Mouse (Mus musculus) R1 (cell line): ENCODE results near the gene Slc35c2.

Experiments used
- DNase-seq: peaks from one replicate; pipeline ENCODE4 v3.0.0-alpha.2; 2018; ENCODE audit warnings: low read depth, low spot score

Slc35c2 gene

GRCm38 (mm10) chr2:165275124-165275640, 12.5 kb downstream of the Slc35c2 start:
- peak; percentile 16 for DNase-seq

- DNase-seq = no peak
These were observed 14.1 kb downstream of the Slc35c2 start for GRCm38 (mm10) chr2:165273589-165273988.

GRCm38 (mm10) chr2:165271326-165271725, 16.3 kb downstream of the Slc35c2 start:
- no peak for DNase-seq

GRCm38 (mm10) chr2:165270858-165271257, 16.8 kb downstream of the Slc35c2 start:
- no peak for DNase-seq

GRCm38 (mm10) chr2:165266739-165267138, 20.9 kb downstream of the Slc35c2 start:
- DNase-seq = no peak

GRCm38 (mm10) chr2:165263861-165264260, 23.8 kb downstream of the Slc35c2 start:
- DNase-seq = peak; percentile 59

- no peak for DNase-seq
These were observed 25.2 kb downstream of the Slc35c2 start for GRCm38 (mm10) chr2:165262274-165262990.

- no peak for DNase-seq
These were observed 27.8 kb downstream of the Slc35c2 start for GRCm38 (mm10) chr2:165259859-165260258.

- DNase-seq = no peak
These were observed 29.3 kb downstream of the Slc35c2 start for GRCm38 (mm10) chr2:165258321-165258720.

- DNase-seq = no peak
These were observed 30.4 kb downstream of the Slc35c2 start for GRCm38 (mm10) chr2:165257151-165257834.

GRCm38 (mm10) chr2:165256213-165256612, 31.5 kb downstream of the Slc35c2 start:
- DNase-seq = no peak

GRCm38 (mm10) chr2:165253867-165254266, 33.8 kb downstream of the Slc35c2 start:
- DNase-seq = no peak

- DNase-seq = no peak
These were observed 34.4 kb downstream of the Slc35c2 start for GRCm38 (mm10) chr2:165253269-165253668.

- DNase-seq = no peak
These were observed 34.9 kb downstream of the Slc35c2 start for GRCm38 (mm10) chr2:165252801-165253200.

- DNase-seq = no peak
These were observed 35.3 kb downstream of the Slc35c2 start for GRCm38 (mm10) chr2:165252381-165252780.

GRCm38 (mm10) chr2:165250903-165251302, 36.8 kb downstream of the Slc35c2 start:
- no peak for DNase-seq

GRCm38 (mm10) chr2:165248967-165249366, 38.7 kb downstream of the Slc35c2 start:
- DNase-seq = no peak

GRCm38 (mm10) chr2:165246349-165246748, 41.3 kb downstream of the Slc35c2 start:
- DNase-seq = no peak

- no peak for DNase-seq
These were observed 44.4 kb downstream of the Slc35c2 start for GRCm38 (mm10) chr2:165243122-165243720.

GRCm38 (mm10) chr2:165242575-165242974, 45.1 kb downstream of the Slc35c2 start:
- DNase-seq = no peak

- DNase-seq = no peak
These were observed 45.9 kb downstream of the Slc35c2 start for GRCm38 (mm10) chr2:165241786-165242185.

GRCm38 (mm10) chr2:165240371-165240770, 47.3 kb downstream of the Slc35c2 start:
- DNase-seq = no peak
